Mouse (Mus musculus): Measurements from ENCODE around the gene Ptprcap.

The Ptprcap gene

DNA sequence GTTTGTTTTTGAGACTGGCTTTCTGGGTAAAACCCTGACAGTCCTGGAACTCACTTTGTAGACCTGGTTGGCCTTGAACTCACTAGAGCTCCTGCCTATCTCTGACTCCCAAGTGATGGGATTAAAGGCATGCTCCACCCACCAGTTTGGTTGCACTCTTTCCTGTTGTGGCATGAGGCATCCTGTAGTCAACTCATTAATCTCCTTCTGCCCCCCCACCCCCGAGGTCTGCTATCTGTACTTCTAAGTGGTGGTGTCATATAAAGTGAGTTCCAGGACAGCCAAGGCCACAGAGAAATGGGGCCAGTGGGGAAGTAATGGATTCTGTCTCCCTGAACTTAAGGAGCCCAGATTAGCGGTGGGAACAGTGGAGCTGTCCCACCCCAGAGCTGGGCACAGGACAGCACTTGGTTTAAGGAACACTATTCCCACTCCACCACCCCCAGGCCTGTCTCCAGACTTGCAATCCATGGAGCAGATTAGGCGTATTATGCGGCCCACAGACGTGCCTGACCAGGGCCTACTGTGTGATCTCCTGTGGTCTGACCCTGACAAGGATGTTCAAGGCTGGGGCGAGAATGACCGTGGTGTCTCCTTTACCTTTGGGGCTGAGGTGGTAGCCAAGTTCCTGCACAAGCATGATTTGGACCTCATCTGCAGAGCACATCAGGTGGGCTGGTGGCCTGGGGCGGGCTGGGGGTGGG, 40.8 kb downstream of the Ptprcap start:
- DNase-seq (ENCODE audit: low read depth, low spot score): no peak

DNA sequence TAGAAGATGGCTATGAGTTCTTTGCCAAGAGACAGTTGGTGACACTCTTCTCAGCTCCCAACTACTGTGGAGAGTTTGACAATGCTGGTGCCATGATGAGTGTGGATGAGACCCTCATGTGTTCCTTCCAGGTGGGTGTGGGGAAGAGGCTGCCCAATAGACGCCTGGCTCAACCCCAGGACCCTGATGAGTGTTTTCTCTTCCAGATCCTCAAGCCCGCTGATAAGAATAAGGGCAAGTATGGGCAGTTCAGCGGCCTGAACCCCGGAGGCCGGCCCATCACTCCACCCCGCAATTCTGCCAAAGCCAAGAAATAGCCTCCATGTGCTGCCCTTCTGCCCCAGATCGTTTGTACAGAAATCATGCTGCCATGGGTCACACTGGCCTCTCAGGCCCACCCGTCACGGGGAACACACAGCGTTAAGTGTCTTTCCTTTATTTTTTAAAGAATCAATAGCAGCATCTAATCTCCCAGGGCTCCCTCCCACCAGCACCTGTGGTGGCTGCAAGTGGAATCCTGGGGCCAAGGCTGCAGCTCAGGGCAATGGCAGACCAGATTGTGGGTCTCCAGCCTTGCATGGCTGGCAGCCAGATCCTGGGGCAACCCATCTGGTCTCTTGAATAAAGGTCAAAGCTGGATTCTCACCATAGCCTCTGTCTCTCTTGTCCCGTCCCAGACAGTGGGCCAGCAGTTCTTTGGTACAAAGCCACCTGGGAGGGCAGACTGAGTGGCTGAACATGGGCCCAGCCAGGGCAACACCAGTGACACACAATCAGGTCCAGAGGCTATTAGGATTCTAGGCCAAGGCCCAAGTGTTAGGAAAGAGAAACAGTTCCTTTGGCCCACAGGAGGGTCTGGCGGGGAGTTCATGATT, 41.6 kb downstream of the Ptprcap start:
- no peak for DNase-seq (ENCODE audit: low read depth, low spot score)

- no peak for DNase-seq (ENCODE audit: low read depth, low spot score)
Measured at GRCm38 (mm10) chr19:4196048-4196447, 42.6 kb downstream of the Ptprcap start.

DNA sequence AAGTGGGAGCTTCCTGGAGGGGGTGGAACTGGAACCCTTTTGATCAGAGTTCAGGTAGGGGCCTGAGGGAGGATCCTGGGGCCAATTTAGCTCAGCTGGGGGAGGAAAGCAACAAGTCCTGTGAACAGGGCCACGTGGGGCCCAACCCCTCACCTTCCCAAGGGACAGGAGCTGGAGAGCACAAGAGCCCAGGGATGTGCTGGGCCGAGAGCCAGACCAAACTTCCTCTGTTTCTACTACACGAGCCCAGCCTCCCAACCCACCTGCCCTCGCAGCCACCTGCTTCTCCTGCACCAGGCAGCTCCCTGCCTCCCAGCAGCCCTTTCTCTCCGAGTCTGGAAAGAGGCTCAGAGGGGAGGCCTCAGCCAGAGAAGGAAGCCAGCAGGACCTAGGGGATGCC, 43.1 kb downstream of the Ptprcap start:
- DNase-seq (ENCODE audit: low read depth, low spot score): no peak

DNA sequence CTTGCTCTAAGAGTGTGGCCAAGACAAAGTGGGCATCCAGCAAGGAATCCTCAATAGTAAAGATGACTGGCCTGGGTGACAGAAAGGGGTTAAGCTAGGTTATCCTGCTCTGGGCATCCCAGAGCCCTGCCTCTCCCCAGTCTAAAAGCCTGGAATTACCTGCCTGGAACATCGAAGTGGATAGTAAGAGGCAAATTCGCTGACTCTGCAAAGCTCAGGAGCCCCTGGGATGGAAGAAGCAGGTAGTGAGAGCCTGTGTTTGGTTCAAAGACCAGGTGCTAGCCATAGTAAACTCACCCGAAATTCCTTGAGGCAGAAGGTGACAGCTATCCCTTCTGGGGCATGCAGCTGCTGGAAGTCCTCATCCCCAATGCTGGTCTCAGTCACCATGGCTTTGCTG, 43.8 kb downstream of the Ptprcap start:
- DNase-seq (ENCODE audit: low read depth, low spot score): no peak

GRCm38 (mm10) chr19:4201291-4201909, 48.0 kb downstream of the Ptprcap start, which contains the start of gene Rad9a:
Gene Rad9a (minus strand): TSS chr19:4201662.
- DNase-seq (ENCODE audit: low read depth, low spot score): peak; percentile 96

- no peak for DNase-seq (ENCODE audit: low read depth, low spot score)
Measured at GRCm38 (mm10) chr19:4202149-4202548, 48.7 kb downstream of the Ptprcap start.

DNA sequence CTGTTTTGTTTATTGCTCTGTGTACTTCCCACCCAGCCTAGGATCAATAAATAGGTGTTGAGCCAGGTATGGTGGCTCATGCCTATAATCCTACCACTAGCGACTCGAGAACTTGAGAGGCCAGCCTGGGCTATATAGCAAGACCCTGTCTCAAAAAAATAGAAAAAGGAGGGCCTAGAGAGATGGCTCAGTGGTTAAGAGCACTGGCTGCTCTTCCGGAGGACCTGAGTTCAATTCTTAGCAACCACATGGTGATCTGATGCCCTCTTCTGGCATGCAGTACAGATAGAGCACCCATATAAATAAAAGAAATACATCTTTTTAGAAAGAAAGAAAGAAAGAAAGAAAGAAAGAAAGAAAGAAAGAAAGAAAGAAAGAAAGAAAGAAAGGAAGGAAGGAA, 49.7 kb downstream of the Ptprcap start:
- peak; percentile 76 for DNase-seq (ENCODE audit: low read depth, low spot score)

DNA sequence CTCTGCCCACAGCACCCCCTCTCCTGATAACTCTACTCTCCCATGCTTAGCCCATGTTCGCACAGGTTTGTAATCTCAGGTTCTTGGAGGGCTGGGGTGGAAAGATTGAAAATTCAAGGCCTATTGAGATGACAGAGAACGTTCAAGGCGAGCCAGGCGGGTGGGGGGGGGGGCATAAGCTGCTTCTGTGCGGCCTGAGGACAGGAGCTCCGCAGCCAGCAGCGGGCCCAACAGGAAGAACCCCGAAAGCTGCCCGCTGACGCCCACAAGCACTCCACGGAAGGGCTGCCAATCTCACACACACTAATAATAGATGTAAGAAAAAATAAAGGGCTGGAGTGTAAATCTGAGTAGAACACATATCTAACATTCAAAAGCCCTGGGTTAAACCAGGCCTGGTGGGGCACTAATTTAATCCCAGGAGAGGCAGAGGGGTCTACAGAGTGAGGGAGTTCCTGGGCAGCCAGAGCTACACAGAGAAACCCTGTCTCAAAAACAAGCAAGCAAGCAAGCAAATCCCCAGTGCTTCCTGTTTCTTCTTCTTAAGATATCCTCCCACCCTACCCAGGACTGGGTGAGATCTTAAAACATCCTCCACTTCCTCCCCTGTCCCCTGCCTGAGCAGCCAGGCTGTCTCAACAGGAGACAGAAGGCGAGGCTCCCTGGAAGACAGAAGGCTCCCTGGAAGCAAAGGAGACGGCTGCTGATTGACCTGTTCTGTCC, 50.4 kb downstream of the Ptprcap start:
- DNase-seq (ENCODE audit: low read depth, low spot score): peak; percentile 67

DNA sequence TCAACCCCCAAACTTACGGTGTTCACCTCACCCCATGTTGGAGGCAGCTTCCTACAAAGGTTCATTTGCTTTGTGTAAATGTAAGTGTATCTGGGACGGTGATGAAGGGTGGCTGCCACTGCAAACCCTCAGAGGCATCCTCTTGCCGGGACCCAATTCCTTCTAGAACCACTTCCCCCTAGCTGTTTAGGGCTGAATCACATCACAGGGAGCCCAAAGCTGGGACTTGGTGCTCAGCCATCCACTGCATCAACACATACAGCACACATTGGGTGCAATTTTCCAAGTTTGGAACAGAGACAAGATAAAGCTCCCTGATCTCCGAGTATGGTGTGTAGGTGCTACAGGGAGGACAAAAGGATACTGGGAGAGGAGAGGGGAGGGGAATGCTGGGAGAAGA, 51.5 kb downstream of the Ptprcap start:
- peak; percentile 50 for DNase-seq (ENCODE audit: low read depth, low spot score)

Measured in CD4-positive, CD25-positive, alpha-beta regulatory T cell, adult 2 months (primary cell).